Mouse (Mus musculus) layer of hippocampus, adult 11-12 months (tissue): ENCODE data around the gene Cherp.

Experiments
- DNase-seq: peaks from one replicate; pipeline ENCODE4 v3.0.0; 2022; ENCODE audit warnings: low spot score

The Cherp gene

DNA sequence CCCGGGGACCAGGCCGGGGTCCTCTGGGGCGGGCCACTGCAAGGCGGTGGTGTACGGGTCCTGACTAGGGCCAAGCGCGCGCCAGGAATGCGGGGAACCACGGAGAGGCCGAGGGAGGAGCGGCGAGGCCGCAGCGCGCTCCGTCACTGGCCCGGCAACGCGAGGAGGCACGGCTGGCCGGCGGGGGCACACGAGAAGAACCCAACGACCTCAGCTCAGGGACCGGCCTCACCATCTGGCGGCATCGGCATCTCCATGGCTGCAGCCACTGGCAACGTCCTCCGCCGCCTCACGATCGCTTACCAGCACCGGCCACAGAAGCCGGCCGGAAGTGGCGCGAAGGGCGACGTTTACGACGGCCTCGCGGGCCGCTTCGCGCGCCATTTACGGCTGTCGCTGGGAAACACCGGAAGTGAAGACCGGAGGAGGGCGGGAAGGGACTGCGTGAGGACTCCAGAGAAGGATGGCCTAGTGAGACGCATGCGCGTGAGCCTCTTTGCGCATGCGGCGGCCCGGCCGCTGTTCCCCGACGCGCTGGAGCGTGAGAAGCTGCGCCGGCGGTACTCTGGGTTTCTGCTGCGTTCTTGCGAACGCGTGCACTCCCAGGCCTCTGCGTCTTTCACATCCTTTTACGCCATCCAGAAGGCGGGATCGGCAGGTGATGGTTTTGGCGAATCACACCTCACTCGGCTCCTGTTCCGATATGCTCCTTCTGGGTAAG is at the start of gene Cherp:
Gene Cherp (minus strand): TSS at position 401 of the 721 bp plus-strand sequence.
- peak; percentile 98 for DNase-seq

DNA sequence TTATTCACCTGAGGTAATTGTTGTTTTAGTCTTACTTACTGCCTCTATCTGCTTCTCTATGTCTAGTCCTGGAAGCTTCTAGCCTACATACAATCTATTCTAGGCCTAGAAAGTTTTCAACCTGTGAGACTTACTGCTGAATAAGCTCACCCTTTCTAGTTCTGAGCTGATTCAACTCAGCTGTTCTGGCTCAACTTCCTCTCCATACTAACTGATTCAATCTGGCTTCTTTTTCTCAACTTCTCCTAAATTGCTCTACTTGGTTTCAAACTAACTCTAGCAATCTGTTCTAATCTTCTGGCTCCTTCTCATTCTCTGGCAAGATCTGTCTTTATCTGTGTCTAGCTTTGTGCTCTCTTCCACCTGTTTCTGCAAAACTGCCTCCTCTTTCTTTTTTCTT is 46.9 kb upstream of the Cherp start:
- DNase-seq = no peak

DNA sequence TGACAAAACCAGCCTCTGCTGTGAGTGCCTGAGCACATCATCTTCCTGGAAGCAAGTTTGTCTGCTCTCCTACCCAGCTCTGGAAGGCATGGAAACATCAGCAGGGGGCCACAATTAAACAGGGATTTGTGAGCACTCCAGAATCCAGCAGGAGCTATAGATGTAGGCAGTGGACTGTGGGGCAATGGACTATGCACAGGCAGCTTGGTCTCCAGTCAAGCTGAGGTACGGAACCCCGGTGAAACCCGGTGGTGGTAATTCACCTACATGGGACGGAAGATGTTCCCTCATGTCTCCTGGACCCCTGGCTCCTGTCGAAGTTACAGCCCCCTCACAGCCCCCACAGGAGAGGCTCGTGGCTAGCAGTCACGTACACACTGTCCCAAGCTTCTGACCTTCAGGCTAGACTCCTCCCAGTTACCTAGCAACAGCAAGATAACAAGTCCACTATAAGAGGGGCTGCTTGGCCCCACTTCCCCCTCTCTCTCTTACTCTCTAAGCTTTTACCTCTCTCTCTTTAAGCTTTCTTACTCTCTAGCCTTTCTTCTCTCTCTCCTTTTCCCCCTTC is 42.5 kb upstream of the Cherp start:
- DNase-seq = no peak

GRCm38 (mm10) chr8:72513158-72513557 is 38.1 kb upstream of the Cherp start:
- DNase-seq = no peak

- DNase-seq = no peak
These were observed 37.6 kb upstream of the Cherp start for GRCm38 (mm10) chr8:72512648-72513047.

GRCm38 (mm10) chr8:72507505-72507904 is 32.5 kb upstream of the Cherp start:
- DNase-seq = no peak

- no peak for DNase-seq
These were observed 29.8 kb upstream of the Cherp start for GRCm38 (mm10) chr8:72504637-72505314.

GRCm38 (mm10) chr8:72504137-72504536 is 29.1 kb upstream of the Cherp start:
- DNase-seq = peak; percentile 62

DNA sequence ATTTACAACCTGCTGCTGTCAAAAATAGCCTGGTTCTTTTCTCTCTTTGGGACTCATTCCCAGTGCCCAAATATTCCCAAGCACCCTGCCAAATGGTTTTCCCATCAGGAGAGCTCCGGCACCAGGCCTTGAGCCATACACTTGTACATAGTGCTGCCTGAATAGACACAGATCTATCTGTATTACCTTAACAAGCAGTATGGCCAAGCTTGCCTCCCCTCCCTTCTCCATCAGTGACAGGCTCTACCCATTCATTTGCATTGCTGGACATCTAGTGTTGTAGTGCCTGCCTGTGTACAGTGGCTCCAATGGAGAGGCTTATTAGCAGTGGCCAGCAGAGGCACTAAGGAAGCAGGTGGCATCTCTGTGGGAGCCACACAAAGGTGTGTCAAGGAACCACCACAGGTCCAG is 25.5 kb upstream of the Cherp start:
- DNase-seq = no peak

GRCm38 (mm10) chr8:72499521-72500284 is 24.7 kb upstream of the Cherp start:
- DNase-seq = no peak

DNA sequence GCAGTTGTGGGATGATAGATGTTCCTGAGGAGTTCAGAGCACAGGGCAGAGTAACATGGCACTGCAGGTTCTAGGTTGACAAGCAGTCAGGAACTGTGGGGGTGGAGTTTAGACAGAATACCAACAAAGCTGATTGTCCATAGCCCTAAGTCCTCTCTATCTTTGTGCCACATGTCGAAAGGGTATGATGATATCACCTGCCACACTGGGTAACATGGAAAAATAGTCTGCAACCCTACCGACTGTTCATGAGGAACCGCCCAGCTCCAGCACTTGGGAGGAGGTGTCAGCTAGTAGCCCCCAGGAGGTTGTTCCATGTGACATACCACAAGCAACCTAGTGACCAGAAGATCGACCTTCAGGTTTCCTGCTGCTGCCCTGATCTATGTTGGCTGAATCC is 23.5 kb upstream of the Cherp start:
- DNase-seq = no peak

DNA sequence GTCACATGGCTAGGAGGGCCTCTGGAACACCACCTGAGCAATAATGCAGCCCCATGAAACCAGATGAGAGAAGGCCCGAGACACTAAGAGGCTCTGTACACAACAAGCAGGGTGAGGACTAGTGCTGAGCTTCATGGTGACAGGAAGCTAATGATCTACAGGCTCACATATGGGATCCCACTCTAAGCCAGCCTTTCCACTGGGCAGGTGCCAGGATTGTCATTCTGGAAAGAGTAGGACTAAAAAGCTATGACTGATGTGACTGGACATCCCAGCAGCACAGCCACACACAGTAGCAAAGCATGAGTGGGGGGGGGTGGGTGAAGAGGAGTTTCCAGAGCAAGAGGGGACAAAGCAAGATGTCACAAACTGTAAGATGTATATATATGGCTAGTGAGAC is 22.9 kb upstream of the Cherp start:
- no peak for DNase-seq

DNA sequence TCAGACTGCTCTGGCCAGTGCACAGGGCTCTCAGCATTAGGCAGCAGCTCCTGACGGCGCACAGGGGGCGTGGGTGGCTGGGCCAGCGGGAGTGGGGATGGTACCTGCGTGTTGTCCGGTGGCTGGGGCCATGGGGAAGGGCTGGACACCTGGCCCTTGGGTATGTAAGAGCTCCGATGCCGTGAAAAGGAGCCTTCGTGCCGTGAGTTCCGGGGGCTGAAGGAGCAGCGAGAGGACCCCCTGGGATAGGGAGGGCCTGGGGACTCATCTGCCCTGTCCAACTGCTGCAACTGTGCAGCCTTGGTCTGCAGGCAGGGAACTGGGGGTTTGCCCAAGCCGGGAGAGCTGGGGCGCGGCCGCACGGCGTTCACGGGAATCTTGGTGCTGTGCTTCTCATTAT is 21.2 kb upstream of the Cherp start:
- DNase-seq = no peak

GRCm38 (mm10) chr8:72495411-72496111 is 20.5 kb upstream of the Cherp start:
- DNase-seq = no peak

DNA sequence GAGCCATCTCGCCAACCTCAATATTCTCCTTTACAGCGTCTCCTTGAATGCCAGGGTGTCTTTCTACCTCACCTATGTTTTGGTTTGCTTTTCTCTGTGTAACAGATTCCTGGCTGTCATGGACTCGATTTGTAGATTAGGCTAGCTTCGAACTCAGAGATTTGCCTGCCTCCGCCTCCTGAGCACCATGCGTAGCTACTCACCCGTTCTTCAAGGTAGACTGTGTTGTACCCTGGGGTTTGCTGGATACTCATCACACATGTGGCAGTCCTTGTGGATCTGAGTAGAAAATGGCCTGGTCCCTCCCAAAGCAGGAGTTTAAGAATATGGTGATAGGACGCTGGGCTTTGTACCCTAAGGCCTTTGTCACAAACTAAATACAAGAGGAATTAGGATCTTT is 18.4 kb upstream of the Cherp start:
- no peak for DNase-seq

- DNase-seq = peak; percentile 99
These were observed 17.6 kb upstream of the Cherp start for GRCm38 (mm10) chr8:72492622-72493081.

DNA sequence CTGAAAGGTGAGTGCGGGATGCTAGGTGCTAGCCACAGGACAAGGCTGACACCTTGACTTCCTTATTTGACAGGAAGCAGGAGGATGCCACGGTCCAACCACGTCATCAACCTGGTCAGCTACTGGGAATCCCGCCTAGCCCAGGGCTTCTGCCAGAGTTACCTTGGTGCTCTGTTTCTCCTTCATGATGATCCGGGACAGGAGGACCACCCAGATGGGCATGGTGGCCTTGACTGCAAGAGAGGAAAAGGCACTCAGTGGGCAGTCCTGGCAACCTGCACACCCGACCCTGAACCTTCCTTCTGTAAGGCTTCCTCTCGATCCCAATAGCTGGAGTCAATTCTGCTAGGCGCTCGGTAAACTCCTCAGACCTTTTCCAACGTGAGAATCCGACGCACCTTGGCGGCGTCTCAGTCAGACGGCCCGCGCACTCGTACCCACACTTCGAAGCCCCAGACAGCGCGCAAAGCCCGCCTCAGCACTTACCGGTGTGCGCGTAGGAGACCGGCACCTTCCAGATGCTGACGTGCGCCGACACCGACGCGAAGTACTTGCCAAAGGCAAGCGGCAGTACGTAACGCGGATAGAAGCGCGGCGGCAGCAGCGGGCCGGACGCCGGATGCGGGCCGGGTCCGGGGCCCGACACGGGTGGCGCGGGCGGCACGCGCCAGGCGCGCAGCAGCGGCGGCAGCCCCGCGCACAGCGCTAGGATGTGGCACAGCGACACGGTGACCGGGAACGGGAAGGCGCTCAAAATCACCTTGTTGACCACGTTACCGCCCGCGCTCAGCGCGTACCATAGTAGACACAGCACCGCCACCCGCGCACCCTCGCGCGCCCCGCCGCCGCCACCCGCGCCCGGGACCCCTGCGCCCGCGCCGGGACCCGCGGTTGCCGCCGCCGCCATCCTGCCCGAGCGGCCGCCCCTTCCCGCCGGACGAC is 16.9 kb upstream of the Cherp start, which contains the start of gene Slc35e1:
Gene Slc35e1 (minus strand): TSS at position 935 of the 942 bp plus-strand sequence.
- no peak for DNase-seq

DNA sequence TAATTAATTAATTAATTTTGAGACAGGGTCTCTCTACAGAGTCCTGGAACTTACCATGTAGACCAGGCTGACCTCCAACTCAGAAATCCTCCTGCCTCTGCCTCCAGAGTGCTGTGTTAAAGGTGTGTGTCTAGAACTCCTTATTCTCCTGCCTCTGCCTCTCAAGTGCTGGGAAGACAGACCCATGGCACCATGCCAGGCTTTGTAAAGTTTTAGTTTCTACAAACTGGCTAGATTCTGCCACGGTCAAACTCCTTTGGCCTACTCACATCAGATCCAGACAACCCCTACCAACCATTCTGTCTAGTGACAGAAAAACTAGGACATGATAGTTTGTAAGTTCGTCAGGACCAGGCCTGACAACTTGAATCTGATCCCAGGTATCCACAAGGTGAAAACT is 16.0 kb upstream of the Cherp start:
- no peak for DNase-seq

- DNase-seq = no peak
These were observed 12.0 kb upstream of the Cherp start for GRCm38 (mm10) chr8:72487014-72487413.

- peak; percentile 53 for DNase-seq
These were observed 10.6 kb upstream of the Cherp start for GRCm38 (mm10) chr8:72485456-72486199.
